Mouse (Mus musculus) kidney, adult 2 months (tissue): Measurements from ENCODE around the gene D430041D05Rik.

Experiments used
- CTCF ChIP-seq: fragments of 200-500 bp; conservative IDR thresholded peaks from 2 replicates; pipeline ENCODE4 v1.5.1; 2011; ENCODE audit warnings: low read depth, mild to moderate bottlenecking, control low read depth, low read length, moderate library complexity, mixed read lengths; ENCODE audit not compliant: insufficient read depth, insufficient read length
- POLR2A ChIP-seq: fragments of 200-500 bp; IDR thresholded peaks from one replicate; pipeline ENCODE4 v1.6.1; 2011; ENCODE audit warnings: low read depth, low read length, control low read depth

GRCm38 (mm10) chr2:104398651-104399290, 12.0 kb downstream of the D430041D05Rik start:
- no peak for TF ChIP-seq CTCF
- TF ChIP-seq POLR2A, result no peak
